Mouse (Mus musculus) cerebellum, adult 2 months (tissue): ENCODE results near the gene Manba.

Experiments used
- CTCF ChIP-seq: fragments of 200-500 bp; IDR thresholded peaks from 2 replicates; pipeline ENCODE4 v1.5.1; 2011; ENCODE audit warnings: low read depth, mild to moderate bottlenecking, control low read depth, low read length, moderate library complexity, borderline replicate concordance; ENCODE audit not compliant: insufficient read depth
- POLR2A ChIP-seq: fragments of 200-500 bp; IDR thresholded peaks from 2 replicates; pipeline ENCODE4 v1.6.1; 2011; ENCODE audit warnings: low read length, control low read depth, borderline replicate concordance; ENCODE audit not compliant: insufficient read depth

DNA sequence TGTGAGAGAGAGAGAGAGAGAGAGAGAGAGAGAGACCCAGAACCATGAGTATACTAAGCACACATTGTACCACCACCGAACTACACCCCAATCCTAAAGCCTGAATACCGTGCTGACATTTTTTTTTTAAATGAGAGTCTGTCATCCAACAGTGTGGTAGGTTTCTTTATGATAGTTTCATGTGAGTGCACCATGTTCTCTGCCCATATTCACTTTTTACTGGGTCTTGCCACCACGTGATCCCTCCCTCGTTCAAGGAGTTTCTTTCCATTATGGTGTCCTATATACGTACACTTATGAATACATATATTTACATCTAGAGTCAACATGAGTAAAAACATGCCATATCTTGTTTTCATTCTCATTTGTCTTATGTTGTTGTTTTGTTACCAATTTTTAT lies 940 bp downstream of the Manba start:
- TF ChIP-seq CTCF (no peak), POLR2A (no peak)
